Mouse (Mus musculus) left cerebral cortex, postnatal 25 days (tissue): ENCODE measurements around the gene Atp5j2. TPM values are rescaled to one million over a fixed set of nuclear protein-coding genes. Genes with fewer than 3 reads are reported as not detected.

Experiments used
- DNase-seq, 2 experiments: peaks; one replicate each; pipeline ENCODE4 v3.0.0; 2022; ENCODE audit warnings: low spot score in 2 of 2, mixed read lengths in 1 of 2
- intact Hi-C: fragments of 180-260 bp; cut with DNase I; formaldehyde crosslinking; loops from one replicate; pipeline ENCODE4 v1.15.1; 2025
- total RNA-seq, 2 experiments: library from RNA; stranded (reverse); gene quantifications; 2 replicates each; pipeline ENCODE4 v1.2.3; 2021

Gene Atp5j2
- total RNA-seq, 2 experiments from 2014 or later, result 262 to 266 TPM

DNA sequence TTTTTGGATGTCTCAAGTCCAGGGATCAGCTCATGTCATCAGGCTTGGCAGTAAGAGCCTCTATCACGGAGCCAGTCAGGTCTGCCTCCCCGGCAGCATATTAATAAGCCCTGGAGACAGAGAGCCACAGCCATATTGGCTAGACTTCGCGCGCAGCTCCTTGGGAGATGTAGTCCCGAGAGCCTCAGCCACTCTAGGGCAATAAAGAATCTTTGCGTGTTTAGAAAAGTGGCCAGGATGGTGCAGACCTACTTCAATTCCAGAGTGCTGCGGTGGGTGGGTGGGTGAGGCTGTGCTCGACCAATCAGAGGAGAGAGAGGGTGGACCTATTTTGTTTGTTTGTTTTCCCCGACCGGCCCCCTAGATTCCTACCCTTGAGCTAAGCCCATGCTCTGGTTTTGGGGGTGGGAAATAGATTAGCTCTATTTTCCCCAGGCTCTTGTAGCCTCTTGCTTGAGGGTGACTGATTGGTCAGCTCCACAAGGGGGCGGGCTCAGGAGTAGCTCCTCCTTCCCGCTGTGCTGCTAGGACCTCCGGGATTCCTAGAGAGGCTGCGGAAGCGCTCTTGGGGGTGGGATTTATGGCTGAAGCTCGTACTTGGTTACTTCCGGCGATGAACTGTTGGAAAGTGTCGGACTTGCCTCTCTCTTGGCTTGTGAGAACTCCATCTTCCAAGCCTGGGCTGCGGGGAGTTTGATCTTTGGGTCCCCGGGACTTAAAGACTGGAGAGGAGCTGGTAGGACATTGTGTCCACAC is 12.3 kb upstream of the Atp5j2 start, which contains the start of gene Zkscan5:
Gene Zkscan5 (plus strand): TSS at position 627 of the 756 bp plus-strand sequence.
- intact Hi-C loops, result loop anchor here (2.0 kb wide), 1 partner anchor 27 kb away; the partner anchor contains the start of gene Zfp655
- DNase-seq, result peak; percentile 96 to 99

GRCm38 (mm10) chr5:145202446-145202845 is 10.6 kb upstream of the Atp5j2 start:
- no peak for DNase-seq
- intact Hi-C loops, result no loop called here

DNA sequence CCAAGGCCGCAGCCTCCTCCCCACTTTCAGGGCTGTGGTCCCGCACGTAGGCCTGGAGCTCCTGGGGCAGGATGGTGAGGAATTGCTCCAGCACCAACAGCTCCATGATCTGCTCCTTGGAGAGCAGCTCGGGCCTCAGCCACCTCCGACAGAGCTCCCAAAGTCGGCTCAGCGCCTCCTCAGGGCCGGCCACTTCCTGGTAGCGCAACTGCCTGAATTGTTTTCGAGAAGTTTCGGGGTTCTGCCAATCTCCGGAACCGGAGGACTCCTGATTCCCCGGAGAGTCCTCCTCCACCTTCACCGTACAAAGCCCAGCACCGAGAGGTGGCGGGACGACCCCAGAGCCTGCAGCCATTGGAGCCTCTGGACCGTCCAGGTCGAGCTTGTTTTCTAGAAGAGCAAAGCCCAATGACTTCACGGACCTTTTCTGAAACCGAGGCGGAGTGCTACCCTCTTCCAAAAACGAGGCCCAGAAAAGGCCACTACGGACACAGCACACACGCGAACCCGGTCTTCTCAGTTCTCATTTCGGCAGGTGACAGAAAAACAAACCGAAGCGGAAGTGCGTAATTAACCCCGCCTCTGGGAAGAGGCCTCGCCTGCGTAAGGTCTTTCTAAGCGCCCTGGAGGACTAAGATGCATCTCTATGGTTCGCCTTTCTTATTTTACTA is 9.6 kb upstream of the Atp5j2 start, which contains the start of gene Zkscan14:
Gene Zkscan14 (minus strand): TSS at position 548 of the 671 bp plus-strand sequence.
- intact Hi-C loops, result no loop called here
- peak; percentile 71 to 88 for DNase-seq

DNA sequence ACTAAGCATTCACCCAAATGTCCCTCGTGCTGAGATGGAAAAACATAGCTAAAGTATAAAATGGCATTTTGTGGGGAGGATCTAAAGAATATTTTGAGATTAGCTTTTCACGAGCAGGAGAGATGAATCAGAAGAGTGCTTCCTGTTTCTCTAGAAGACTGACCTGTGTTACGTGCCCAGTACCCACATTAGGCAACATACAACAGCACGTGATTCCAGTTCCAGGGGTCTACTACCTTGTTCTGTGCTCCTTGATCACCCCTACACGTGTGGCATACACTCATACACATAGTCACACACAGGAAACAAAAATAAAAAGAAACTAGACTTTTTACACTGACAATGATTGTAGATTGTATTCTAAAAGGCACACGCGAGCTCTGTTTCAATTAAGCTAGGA is 8.5 kb upstream of the Atp5j2 start:
- intact Hi-C loops, result no loop called here
- no peak for DNase-seq

- DNase-seq, result peak; percentile 93 to 96
- intact Hi-C loops, result loop anchor here (1.0 to 2.0 kb wide), 2 partner anchors 24 to 40 kb away; partner anchors contain the start of genes Cpsf4, Ptcd1 and Zfp655
Observed at GRCm38 (mm10) chr5:145190875-145191798, 725 bp downstream of the Atp5j2 start.

- DNase-seq, result no peak
- intact Hi-C loops, result loop anchor here (2.0 kb wide), 1 partner anchor 24 kb away; the partner anchor contains the start of genes Cpsf4 and Ptcd1
Observed at GRCm38 (mm10) chr5:145190373-145190772, 1.5 kb downstream of the Atp5j2 start.

DNA sequence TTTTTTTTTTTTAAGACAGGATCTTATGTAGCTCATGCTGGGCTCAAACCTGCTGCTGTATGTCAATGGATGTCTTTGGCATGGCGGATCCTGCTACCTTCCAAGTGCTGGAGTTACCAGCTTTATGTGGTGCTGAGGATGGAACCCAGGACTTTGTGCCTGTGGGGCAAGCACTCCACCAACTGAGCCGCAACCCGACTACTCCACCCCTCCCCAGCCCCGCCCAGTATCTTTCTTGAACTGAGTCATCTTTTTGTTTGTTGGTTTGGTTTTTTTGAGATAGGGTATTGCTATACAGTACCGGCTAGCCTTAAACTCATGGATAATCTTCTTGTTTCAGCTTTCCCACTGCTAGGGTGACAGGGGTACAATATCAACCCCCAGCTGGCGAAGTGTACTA is 2.4 kb downstream of the Atp5j2 start:
- DNase-seq, result no peak
- intact Hi-C loops, result no loop called here

DNA sequence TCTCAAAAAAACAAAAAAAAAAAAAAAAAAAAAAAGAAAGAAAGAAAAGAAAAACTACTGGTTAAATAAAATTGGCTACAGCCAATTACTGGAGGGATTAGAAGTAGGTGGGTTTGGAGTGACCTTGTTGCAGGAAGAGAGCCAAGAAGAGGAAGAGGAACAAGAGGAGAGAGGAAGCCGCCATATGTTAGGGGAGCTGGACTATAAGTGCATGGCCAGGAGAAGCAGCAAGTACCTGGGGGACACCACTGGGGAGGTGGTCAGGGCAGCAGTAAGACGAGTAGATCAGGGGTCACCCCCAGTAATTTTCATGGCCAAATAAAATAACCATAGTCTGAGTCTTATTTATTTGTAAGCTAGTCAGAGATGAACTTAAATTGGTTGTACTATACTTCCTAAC is 6.6 kb downstream of the Atp5j2 start:
- intact Hi-C loops, result no loop called here
- no peak for DNase-seq

DNA sequence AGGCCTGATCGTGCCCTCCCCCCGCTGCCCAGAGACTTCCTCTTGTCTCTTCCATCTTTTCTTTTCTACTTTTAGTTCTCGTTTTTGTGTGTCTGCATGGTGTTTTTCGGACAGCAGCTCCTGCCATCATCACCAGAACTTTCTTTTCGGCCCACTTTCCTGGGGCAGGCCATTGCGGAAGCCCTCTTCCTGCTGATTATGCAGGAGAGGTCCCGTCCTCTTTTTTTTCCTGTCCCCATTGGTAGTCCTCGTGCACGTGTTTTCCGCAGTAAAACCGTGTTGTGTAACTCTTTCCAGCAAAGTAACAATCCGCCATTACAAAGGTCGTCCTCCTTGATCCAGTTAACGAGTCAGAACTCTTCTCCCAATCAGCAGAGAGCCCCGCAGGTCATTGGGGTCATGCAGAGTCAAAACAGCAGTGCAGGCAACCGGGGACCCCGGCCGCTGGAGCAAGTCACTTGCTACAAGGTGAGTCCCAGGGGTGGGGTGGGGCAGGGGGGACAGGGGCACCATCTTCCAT is 13.3 kb downstream of the Atp5j2 start:
- intact Hi-C loops, result no loop called here
- DNase-seq, result no peak

DNA sequence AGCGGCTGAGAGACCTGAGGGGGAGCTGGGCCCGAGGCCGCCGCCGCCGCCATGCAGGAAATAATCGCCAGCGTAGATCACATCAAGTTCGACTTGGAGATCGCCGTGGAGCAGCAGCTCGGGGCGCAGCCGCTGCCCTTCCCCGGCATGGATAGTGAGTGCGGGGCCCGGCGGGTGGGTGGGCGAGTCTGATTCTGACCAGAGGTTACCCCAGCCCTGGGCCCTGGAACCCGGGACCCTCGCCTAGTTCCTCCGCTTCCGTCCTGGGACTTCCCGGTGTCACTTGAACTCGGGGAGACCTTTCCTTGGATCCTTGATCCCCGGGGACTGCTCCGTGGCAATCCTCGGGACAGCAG is 24.6 kb downstream of the Atp5j2 start:
- intact Hi-C loops, result loop anchor here (2.0 kb wide), 2 partner anchors 24 to 26 kb away; partner anchors contain the start of genes Bud31 and Pdap1
- DNase-seq, result no peak

DNA sequence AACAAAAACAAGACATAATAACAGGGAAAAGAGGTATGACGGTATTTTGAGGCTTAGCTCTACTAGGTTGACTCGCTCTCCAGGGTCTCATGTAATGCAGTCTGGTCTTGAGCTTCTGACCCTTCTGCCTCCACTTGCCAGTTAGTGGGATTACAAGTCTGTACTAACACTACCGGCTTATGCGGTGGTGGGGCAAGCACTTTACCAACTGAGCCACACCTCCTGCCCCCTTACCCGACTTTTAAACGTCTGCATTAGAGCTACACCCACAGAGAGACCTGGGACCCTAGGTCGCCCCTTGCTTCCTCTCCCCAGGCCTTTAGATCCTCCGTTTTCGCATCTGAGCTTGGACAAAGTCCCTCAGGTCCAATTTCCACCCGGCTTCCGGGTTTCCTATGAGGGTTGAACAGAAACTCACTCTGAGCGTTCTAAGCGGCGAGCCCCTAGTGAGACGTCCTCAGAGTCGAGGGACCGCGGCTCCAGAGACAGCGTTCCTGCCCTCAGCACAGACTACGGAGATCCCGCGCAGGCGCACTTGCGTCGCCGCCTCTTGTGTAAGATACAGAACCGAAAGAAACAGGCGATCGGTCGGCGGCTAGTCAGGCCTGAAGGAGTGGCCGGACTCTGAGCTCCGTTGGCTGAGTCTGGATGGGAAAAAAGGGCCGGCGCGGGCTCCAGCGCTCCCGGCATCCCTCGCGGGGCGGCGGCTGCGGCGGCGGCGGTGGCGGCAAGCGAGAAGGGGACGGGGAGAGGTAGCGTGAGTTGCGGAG is 25.1 kb downstream of the Atp5j2 start, which contains the start of the genes Ptcd1 and Cpsf4:
Gene Ptcd1 (minus strand): TSS at position 573 of the 770 bp plus-strand sequence.
Gene Cpsf4 (plus strand): TSS at position 678 of the 770 bp plus-strand sequence.
- peak; percentile 99 for DNase-seq
- intact Hi-C loops, result loop anchor here (2.0 kb wide), 2 partner anchors 24 to 26 kb away; partner anchors contain the start of genes Bud31 and Pdap1

- intact Hi-C loops, result no loop called here
- no peak for DNase-seq
Observed at GRCm38 (mm10) chr5:145165184-145165583, 26.7 kb downstream of the Atp5j2 start.

GRCm38 (mm10) chr5:145164710-145165109 is 27.2 kb downstream of the Atp5j2 start:
- DNase-seq, result no peak
- intact Hi-C loops, result no loop called here

DNA sequence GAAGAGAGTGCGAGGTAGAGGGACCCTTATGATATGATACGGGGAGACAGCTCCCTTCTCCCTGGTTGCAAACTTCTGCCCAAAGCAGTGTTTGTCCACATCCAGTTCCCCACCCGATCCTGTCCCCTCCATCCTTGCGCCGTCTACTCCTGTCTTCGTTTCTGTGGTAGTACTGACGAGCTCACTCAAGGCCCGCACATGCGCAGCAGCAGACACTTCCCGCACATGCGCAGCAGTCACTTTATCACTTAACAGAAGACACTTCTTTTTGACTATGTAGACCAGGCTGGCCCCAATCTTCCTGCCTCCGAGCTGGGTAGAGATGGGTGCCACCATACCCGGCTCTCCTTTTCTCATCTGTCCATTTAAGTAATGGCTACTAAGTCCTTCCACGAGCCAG is 30.5 kb downstream of the Atp5j2 start:
- no peak for DNase-seq
- intact Hi-C loops, result no loop called here

DNA sequence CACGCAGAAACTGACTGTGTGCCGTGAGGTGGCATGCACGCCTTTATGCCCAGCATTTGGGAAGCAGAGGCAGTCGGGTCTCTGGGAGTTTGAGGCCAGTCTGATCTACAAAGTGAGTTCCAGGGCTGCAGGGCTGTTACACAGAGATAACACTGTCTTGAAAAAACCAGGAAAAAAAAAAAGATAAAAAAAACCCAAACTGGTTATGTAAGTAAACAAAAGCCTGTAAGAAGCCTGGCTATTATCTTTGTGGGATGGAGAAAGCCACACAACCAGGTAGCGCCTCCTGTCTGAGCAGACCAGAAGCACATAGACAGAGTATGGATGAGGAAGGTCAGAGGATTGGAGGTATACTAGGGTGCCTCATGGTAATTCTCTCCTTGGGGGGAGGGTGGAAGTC is 39.2 kb downstream of the Atp5j2 start:
- intact Hi-C loops, result no loop called here
- DNase-seq, result no peak

DNA sequence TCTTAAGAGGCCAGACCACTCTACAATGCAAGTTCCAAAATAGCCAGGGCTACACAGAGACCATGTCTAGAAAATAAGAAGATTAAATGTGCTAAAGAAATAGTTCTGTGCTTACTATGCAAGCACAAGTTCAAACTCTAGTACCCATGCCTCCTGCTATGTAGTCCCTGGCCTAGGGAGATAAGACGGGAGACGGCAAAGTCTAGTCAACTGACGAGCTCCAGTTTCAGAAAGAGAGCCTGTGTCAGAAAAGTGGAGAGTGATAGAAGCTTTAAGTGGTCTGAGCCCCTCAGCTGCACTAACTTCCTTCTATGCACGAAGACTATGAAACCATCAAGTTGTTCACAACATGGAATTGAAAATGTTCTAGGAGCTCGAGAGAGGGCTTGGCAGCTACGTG is 42.6 kb downstream of the Atp5j2 start:
- intact Hi-C loops, result no loop called here
- DNase-seq, result no peak

- intact Hi-C loops, result no loop called here
- no peak for DNase-seq
Observed at GRCm38 (mm10) chr5:145147748-145148147, 44.1 kb downstream of the Atp5j2 start.

- intact Hi-C loops, result loop anchor here (2.0 kb wide), 1 partner anchor 26 kb away; the partner anchor contains the start of genes Cpsf4 and Ptcd1
- DNase-seq, result no peak
Observed at GRCm38 (mm10) chr5:145140611-145141010, 51.3 kb downstream of the Atp5j2 start.
